Mouse (Mus musculus) urinary bladder, postnatal 14 days (tissue): ENCODE data around the gene Shoc2.

Experiments used
- DNase-seq: peaks from one replicate; pipeline ENCODE4 v3.0.0; 2021; ENCODE audit warnings: low spot score

Shoc2 gene

GRCm38 (mm10) chr19:54039441-54039840, 95.3 kb downstream of the Shoc2 start:
- no peak for DNase-seq

DNA sequence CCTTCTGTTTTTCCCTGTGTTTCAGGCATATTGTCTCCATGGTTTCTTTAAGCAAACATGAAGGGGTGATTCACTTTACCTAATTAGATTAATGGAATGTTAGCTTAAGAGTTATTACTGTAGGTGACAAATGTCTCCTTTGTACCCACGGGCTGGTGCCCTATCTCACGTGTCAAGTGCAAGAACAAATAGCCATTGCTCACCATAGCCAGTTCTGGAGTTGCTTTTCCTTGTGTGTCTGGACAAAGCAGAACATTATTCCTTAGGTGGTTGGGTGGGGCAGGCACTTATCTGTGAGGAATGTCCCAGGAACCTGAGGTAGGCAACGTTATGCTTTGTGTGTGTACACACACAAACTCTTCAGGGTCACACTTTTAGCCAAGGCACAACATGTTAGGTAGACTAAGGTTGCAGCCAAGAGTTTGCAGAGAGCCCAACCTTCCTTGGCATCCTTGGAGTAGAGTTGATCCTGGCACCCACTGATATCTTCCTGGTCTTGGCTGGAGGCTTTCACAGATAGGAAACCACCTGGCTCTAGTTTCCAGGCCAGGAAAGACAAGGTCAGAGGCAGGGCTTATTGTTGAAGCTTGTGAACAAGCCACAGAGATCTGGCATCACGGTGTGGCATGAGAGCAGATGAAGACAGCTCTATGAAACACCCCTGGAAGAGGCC, 96.4 kb downstream of the Shoc2 start:
- no peak for DNase-seq

- no peak for DNase-seq
These were observed 96.9 kb downstream of the Shoc2 start for GRCm38 (mm10) chr19:54041029-54041367.

GRCm38 (mm10) chr19:54043851-54044250, 99.7 kb downstream of the Shoc2 start, which contains the start of gene Adra2a:
Adra2a (plus strand) TSS chr19:54044151.
- DNase-seq, result no peak

GRCm38 (mm10) chr19:54044507-54045371, 100.6 kb downstream of the Shoc2 start:
- DNase-seq, result peak; percentile 51

GRCm38 (mm10) chr19:54045412-54045811, 101.3 kb downstream of the Shoc2 start:
- no peak for DNase-seq

DNA sequence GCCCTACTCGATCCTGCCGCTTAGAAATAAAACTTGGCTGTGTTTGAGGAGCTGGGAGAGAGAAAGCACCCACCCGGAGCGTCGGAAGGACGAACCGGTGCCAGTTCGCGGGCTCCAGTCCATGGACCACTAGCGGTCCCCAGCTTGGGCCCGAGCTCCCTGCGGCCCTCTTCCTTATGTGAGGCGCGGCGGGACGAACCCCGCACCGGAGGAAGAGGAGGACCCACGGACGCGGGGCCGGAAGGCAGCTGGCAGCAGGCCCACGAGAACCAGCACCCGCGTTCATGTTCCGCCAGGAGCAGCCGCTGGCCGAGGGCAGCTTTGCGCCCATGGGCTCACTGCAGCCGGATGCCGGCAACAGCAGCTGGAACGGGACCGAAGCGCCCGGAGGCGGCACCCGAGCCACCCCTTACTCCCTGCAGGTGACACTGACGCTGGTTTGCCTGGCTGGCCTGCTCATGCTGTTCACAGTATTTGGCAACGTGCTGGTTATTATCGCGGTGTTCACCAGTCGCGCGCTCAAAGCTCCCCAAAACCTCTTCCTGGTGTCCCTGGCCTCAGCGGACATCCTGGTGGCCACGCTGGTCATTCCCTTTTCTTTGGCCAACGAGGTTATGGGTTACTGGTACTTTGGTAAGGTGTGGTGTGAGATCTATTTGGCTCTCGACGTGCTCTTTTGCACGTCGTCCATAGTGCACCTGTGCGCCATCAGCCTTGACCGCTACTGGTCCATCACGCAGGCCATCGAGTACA, 102.0 kb downstream of the Shoc2 start:
- no peak for DNase-seq

DNA sequence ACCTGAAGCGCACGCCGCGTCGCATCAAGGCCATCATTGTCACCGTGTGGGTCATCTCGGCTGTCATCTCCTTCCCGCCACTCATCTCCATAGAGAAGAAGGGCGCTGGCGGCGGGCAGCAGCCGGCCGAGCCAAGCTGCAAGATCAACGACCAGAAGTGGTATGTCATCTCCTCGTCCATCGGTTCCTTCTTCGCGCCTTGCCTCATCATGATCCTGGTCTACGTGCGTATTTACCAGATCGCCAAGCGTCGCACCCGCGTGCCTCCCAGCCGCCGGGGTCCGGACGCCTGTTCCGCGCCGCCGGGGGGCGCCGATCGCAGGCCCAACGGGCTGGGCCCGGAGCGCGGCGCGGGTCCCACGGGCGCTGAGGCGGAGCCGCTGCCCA, 102.6 kb downstream of the Shoc2 start:
- DNase-seq, result no peak

- no peak for DNase-seq
These were observed 103.4 kb downstream of the Shoc2 start for GRCm38 (mm10) chr19:54047386-54048050.

GRCm38 (mm10) chr19:54048161-54048885, 104.2 kb downstream of the Shoc2 start:
- no peak for DNase-seq

DNA sequence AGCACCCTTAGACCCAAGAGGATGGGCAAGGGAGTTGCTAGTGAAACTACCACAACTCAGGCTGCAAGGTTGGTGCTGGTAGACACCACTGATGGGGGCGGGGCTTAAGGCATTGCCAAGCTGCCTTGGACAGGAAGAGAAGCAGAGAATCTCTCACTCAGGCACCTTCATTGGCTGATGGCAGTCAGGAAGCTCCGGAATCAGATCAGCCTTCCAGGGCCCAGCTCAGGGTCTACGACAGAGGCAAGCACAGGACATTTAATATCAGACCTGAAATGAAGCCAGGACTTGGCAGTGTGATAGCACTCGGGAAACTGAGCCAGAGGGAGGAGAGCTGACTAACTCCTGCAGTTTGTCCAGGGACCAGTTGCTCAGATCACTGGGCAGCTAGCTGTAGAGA, 107.5 kb downstream of the Shoc2 start:
- no peak for DNase-seq

DNA sequence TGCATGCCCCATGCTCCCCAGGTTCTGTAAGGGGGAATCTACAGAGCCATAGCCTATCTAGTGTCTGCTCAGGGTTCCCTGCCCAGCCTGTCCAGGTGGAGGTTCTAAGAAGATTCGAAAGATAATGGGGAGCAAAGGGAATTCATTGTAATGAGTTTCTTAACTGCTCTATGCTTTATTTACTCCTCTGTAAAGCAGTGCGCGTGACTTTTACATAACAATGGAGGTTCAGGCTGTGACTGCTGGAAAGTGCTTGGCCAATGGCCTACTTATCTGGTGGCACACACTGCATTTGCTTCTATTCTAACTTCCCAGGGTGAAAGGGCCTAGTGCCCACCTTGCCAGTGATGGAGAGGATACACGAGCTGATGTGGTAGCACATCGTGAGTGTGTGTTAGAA, 111.7 kb downstream of the Shoc2 start:
- DNase-seq, result no peak

DNA sequence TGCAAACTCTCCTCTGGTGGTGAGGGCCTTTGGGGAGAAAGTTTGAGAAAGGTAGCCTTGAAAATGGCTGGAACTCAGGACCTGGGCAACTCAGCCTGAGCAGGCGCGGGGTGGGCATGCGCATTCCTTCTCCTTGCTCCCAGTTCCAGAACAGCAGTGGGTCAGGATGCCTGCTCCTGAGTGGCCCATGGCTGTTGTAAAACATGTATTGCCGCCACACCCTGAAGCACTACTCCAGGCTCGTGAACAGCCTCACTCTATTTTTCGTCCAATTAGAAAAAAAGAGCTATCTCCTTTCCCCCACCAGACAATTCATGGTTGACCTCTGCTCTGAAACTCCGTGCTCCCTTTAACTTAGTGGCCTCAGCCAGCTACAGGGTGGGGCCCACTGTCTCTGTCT, 124.3 kb downstream of the Shoc2 start:
- DNase-seq, result no peak

DNA sequence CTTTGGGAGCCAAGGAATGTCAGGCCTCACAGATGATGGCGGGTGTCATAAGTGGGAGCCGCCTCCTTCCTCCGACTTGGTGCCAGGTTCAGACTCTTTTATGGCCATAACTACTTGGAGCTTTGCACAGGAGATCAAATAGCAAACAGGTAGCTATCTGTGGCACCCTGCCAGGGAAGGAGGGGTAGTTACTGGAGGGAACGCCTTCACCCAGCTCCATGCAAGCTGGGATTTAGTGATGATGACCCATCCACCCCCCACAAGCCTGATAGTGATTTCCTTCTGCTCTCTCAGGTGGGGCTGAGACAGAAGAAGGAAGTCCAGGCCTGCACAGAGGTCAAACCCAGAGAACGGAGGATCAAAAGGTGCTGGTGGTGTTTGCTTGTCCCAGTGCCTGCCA, 126.4 kb downstream of the Shoc2 start:
- peak; percentile 86 for DNase-seq

- no peak for DNase-seq
These were observed 128.2 kb downstream of the Shoc2 start for GRCm38 (mm10) chr19:54072233-54072800.

- DNase-seq, result no peak
These were observed 132.6 kb downstream of the Shoc2 start for GRCm38 (mm10) chr19:54076362-54077349.

DNA sequence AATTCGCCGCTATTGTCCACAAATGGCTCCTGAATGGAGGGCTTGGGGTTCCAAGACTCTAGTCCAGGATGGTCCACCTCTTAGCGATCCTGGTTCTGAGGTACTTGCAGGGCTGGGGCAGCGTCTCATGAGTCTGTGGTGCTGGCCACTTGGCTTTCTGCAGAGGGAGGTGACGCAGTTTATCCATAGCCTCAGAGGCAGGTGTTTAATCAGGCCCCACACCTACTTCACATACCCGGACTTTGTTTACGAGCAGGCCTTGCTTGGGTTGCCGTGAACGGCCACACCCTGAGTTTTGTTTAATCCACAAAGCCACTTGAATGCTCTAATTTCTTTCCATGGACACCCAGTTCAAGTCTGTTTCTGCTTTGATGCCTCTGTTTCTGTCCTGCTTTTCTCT, 137.2 kb downstream of the Shoc2 start:
- DNase-seq, result no peak

GRCm38 (mm10) chr19:54081716-54082165, 137.6 kb downstream of the Shoc2 start:
- no peak for DNase-seq
